Mouse (Mus musculus) liver, embryonic 15.5 days (tissue): ENCODE data around the gene Phactr1. TPM values are rescaled to one million over a fixed set of nuclear protein-coding genes. Genes with fewer than 3 reads are reported as not detected.

Experiments used
- ATAC-seq: fragments of 200-750 bp; cut with Nextera tagmentation; 2 replicates; pipeline ENCODE4 v1.8.0; 2017; ENCODE audit warnings: moderate number of reproducible peaks, mild to moderate bottlenecking, moderate library complexity; ENCODE audit not compliant: insufficient read depth
- H3K27ac ChIP-seq: fragments of 300-500 bp; sonication (generic); replicated peaks from 2 replicates; pipeline ENCODE4 v1.5.1; 2015; ENCODE audit warnings: mild to moderate bottlenecking, inconsistent platforms
- H3K27me3 ChIP-seq: fragments of 300-500 bp; sonication (generic); 2 replicates; pipeline ENCODE4 v1.6.1; 2015; ENCODE audit warnings: mild to moderate bottlenecking, inconsistent platforms
- H3K36me3 ChIP-seq: fragments of 300-500 bp; sonication (generic); replicated peaks from 2 replicates; pipeline ENCODE4 v1.6.1; 2015; ENCODE audit warnings: moderate library complexity, mild to moderate bottlenecking, inconsistent platforms
- H3K4me1 ChIP-seq: fragments of 300-500 bp; sonication (generic); replicated peaks from 2 replicates; pipeline ENCODE4 v1.6.1; 2015; ENCODE audit warnings: inconsistent platforms
- H3K4me2 ChIP-seq: fragments of 300-500 bp; sonication (generic); 2 replicates; pipeline ENCODE4 v1.6.1; 2015; ENCODE audit warnings: moderate library complexity, mild to moderate bottlenecking, inconsistent platforms
- H3K4me3 ChIP-seq: fragments of 300-500 bp; sonication (generic); replicated peaks from 2 replicates; pipeline ENCODE4 v1.5.1; 2015; ENCODE audit warnings: mild to moderate bottlenecking, inconsistent platforms
- H3K9ac ChIP-seq: fragments of 300-500 bp; sonication (generic); 2 replicates; pipeline ENCODE4 v1.6.1; 2015; ENCODE audit warnings: moderate library complexity, mild to moderate bottlenecking, inconsistent platforms
- H3K9me3 ChIP-seq: fragments of 300-500 bp; sonication (generic); replicated peaks from 2 replicates; pipeline ENCODE4 v1.6.1; 2016; ENCODE audit warnings: inconsistent platforms
- WGBS: fragments of 180-500 bp; shearing (Covaris S2); methylation state at CpG from one replicate; pipeline ENCODE4 v1.1.7; 2015; ENCODE audit warnings: mixed read lengths; ENCODE audit not compliant: insufficient replicate concordance; 5-methylcytosine and 5-hydroxymethylcytosine counted together
- polyA plus RNA-seq: library from polyadenylated mRNA; unstranded; fragments of >200 nt; fragmentation: Nextera tagmentation; extraction: Ambion mirVana; gene quantifications from 2 replicates; pipeline ENCODE4 v1.2.1, GENCODE M21; 2015

Gene Phactr1
- polyA plus RNA-seq, 1 experiment from 2014 or later, result 0.82 TPM

GRCm38 (mm10) chr13:43094365-43094764, 413.9 kb downstream of the Phactr1 start:
- no peaks in the 10 kb centered on the region for H3K36me3 ChIP-seq
- H3K9me3 ChIP-seq, result no peaks in the 10 kb centered on the region
- no peak overlapping the region for H3K27ac ChIP-seq
- 28% methylated on average over 7 of the region's 7 CpGs for WGBS
- H3K9ac ChIP-seq, result no peak overlapping the region
- H3K27me3 ChIP-seq, result no peaks in the 10 kb centered on the region
- no peaks in the 10 kb centered on the region for H3K4me1 ChIP-seq
- no peak overlapping the region for H3K4me2 ChIP-seq
- no peak for ATAC-seq
- H3K4me3 ChIP-seq, result no peak overlapping the region

GRCm38 (mm10) chr13:43102943-43103342, 422.5 kb downstream of the Phactr1 start:
- no peak overlapping the region for H3K27ac ChIP-seq
- H3K4me3 ChIP-seq, result no peak overlapping the region
- no peaks in the 10 kb centered on the region for H3K4me1 ChIP-seq
- H3K36me3 ChIP-seq, result no peaks in the 10 kb centered on the region
- no peak for ATAC-seq
- H3K27me3 ChIP-seq, result no peaks in the 10 kb centered on the region
- 59% methylated on average over 7 of the region's 7 CpGs for WGBS
- no peak overlapping the region for H3K9ac ChIP-seq
- H3K9me3 ChIP-seq, result no peaks in the 10 kb centered on the region
- H3K4me2 ChIP-seq, result no peak overlapping the region

GRCm38 (mm10) chr13:43104496-43104895, 424.1 kb downstream of the Phactr1 start:
- H3K36me3 ChIP-seq, result no peaks in the 10 kb centered on the region
- H3K9me3 ChIP-seq, result no peaks in the 10 kb centered on the region
- H3K4me3 ChIP-seq, result no peak overlapping the region
- H3K4me2 ChIP-seq, result no peak overlapping the region
- no peak for ATAC-seq
- no peaks in the 10 kb centered on the region for H3K27me3 ChIP-seq
- 78% methylated on average over 9 of the region's 9 CpGs for WGBS
- H3K9ac ChIP-seq, result no peak overlapping the region
- H3K4me1 ChIP-seq, result no peaks in the 10 kb centered on the region
- H3K27ac ChIP-seq, result no peak overlapping the region

- no peak for ATAC-seq
These were observed 431.9 kb downstream of the Phactr1 start for GRCm38 (mm10) chr13:43112280-43112679.

GRCm38 (mm10) chr13:43112707-43113106, 432.3 kb downstream of the Phactr1 start:
- no peaks in the 10 kb centered on the region for H3K36me3 ChIP-seq
- no peak overlapping the region for H3K4me2 ChIP-seq
- H3K27ac ChIP-seq, result no peak overlapping the region
- 32% methylated on average over 3 of the region's 3 CpGs for WGBS
- H3K27me3 ChIP-seq, result no peaks in the 10 kb centered on the region
- H3K9ac ChIP-seq, result no peak overlapping the region
- no peaks in the 10 kb centered on the region for H3K9me3 ChIP-seq
- no peak overlapping the region for H3K4me3 ChIP-seq
- no peaks in the 10 kb centered on the region for H3K4me1 ChIP-seq
- no peak for ATAC-seq

More at GRCm38 (mm10) chr13:43112280-43112679, 431.9 kb downstream of the Phactr1 start:
- no peak overlapping the region for H3K9ac ChIP-seq
- 58% methylated on average over 7 of the region's 7 CpGs for WGBS
- no peak overlapping the region for H3K4me2 ChIP-seq
- no peaks in the 10 kb centered on the region for H3K27me3 ChIP-seq
- no peak overlapping the region for H3K27ac ChIP-seq
- H3K36me3 ChIP-seq, result no peaks in the 10 kb centered on the region
- H3K4me3 ChIP-seq, result no peak overlapping the region
- H3K9me3 ChIP-seq, result no peaks in the 10 kb centered on the region
- H3K4me1 ChIP-seq, result no peaks in the 10 kb centered on the region

- no peak overlapping the region for H3K4me3 ChIP-seq
- H3K4me2 ChIP-seq, result no peak overlapping the region
- H3K9me3 ChIP-seq, result no peaks in the 10 kb centered on the region
- H3K27ac ChIP-seq, result no peak overlapping the region
- no peak for ATAC-seq
- 66% methylated on average over 3 of the region's 3 CpGs for WGBS
- H3K4me1 ChIP-seq, result no peaks in the 10 kb centered on the region
- H3K27me3 ChIP-seq, result no peaks in the 10 kb centered on the region
- no peaks in the 10 kb centered on the region for H3K36me3 ChIP-seq
- no peak overlapping the region for H3K9ac ChIP-seq
These were observed 432.7 kb downstream of the Phactr1 start for GRCm38 (mm10) chr13:43113141-43113540.

GRCm38 (mm10) chr13:43122306-43123070, 442.1 kb downstream of the Phactr1 start:
- H3K27me3 ChIP-seq, result no peaks in the 10 kb centered on the region
- H3K4me3 ChIP-seq, result no peak overlapping the region
- 50% methylated on average over 16 of the region's 16 CpGs for WGBS
- no peak overlapping the region for H3K9ac ChIP-seq
- no peaks in the 10 kb centered on the region for H3K36me3 ChIP-seq
- no peaks in the 10 kb centered on the region for H3K4me1 ChIP-seq
- no peak overlapping the region for H3K4me2 ChIP-seq
- H3K27ac ChIP-seq, result no peak overlapping the region
- no peak for ATAC-seq
- no peaks in the 10 kb centered on the region for H3K9me3 ChIP-seq

GRCm38 (mm10) chr13:43123895-43124682, 443.7 kb downstream of the Phactr1 start:
- no peaks in the 10 kb centered on the region for H3K4me1 ChIP-seq
- H3K4me2 ChIP-seq, result no peak overlapping the region
- no peaks in the 10 kb centered on the region for H3K9me3 ChIP-seq
- H3K9ac ChIP-seq, result no peak overlapping the region
- 48% methylated on average over 17 of the region's 17 CpGs for WGBS
- no peaks in the 10 kb centered on the region for H3K27me3 ChIP-seq
- ATAC-seq, result no peak
- no peak overlapping the region for H3K27ac ChIP-seq
- H3K36me3 ChIP-seq, result no peaks in the 10 kb centered on the region
- no peak overlapping the region for H3K4me3 ChIP-seq

- Histone ChIP-seq H3K4me3 (no peak overlapping the region), H3K27ac (no peak overlapping the region), H3K4me1 (no peaks in the 10 kb centered on the region), H3K9me3 (no peaks in the 10 kb centered on the region), H3K36me3 (no peaks in the 10 kb centered on the region), H3K9ac (no peak overlapping the region), H3K4me2 (no peak overlapping the region), H3K27me3 (no peaks in the 10 kb centered on the region)
- 34% methylated on average over 4 of the region's 4 CpGs for WGBS
- ATAC-seq, result no peak
These were observed 444.3 kb downstream of the Phactr1 start for GRCm38 (mm10) chr13:43124683-43125074.

- Histone ChIP-seq H3K4me2 (no peak overlapping the region), H3K4me3 (no peak overlapping the region), H3K27ac (no peak overlapping the region), H3K9me3 (no peaks in the 10 kb centered on the region), H3K4me1 (no peaks in the 10 kb centered on the region), H3K36me3 (no peaks in the 10 kb centered on the region), H3K9ac (no peak overlapping the region), H3K27me3 (no peaks in the 10 kb centered on the region)
- WGBS, result 60% methylated on average over 6 of the region's 6 CpGs
- ATAC-seq, result no peak
These were observed 449.7 kb downstream of the Phactr1 start for GRCm38 (mm10) chr13:43130161-43130560.

- Histone ChIP-seq H3K27me3 (no peaks in the 10 kb centered on the region), H3K36me3 (no peaks in the 10 kb centered on the region), H3K4me3 (no peak overlapping the region), H3K27ac (no peak overlapping the region), H3K9me3 (no peaks in the 10 kb centered on the region), H3K4me1 (no peaks in the 10 kb centered on the region), H3K4me2 (no peak overlapping the region), H3K9ac (no peak overlapping the region)
- 64% methylated on average over 10 of the region's 10 CpGs for WGBS
- no peak for ATAC-seq
These were observed 451.3 kb downstream of the Phactr1 start for GRCm38 (mm10) chr13:43131741-43132191.
